Mouse (Mus musculus) gastrocnemius, adult 18-20 months (tissue): ENCODE data around the gene Ubtd1. TPM values are rescaled to one million over a fixed set of nuclear protein-coding genes. Genes with fewer than 3 reads are reported as not detected.
A peak's percentile ranks its signal among the peaks of the same experiment; 100 is the strongest.

Source experiments
- DNase-seq: peaks from one replicate; pipeline ENCODE4 v3.0.0; 2021; ENCODE audit warnings: low spot score
- total RNA-seq, 2 experiments: library from RNA; stranded (reverse); gene quantifications; 2 replicates each; pipeline ENCODE4 v1.2.3; 2021

Gene Ubtd1
- total RNA-seq, 2 experiments from 2014 or later = 15.5 to 17.3 TPM

GRCm38 (mm10) chr19:41992971-41993370 is 11.4 kb downstream of the Ubtd1 start:
- no peak for DNase-seq

- DNase-seq = peak; percentile 87
These were observed 11.9 kb downstream of the Ubtd1 start for GRCm38 (mm10) chr19:41993484-41993883.

GRCm38 (mm10) chr19:41994023-41994422 is 12.5 kb downstream of the Ubtd1 start:
- no peak for DNase-seq

GRCm38 (mm10) chr19:41995483-41995882 is 13.9 kb downstream of the Ubtd1 start:
- DNase-seq = no peak

- DNase-seq = no peak
These were observed 15.5 kb downstream of the Ubtd1 start for GRCm38 (mm10) chr19:41997090-41997489.

- no peak for DNase-seq
These were observed 17.4 kb downstream of the Ubtd1 start for GRCm38 (mm10) chr19:41998770-41999548.

GRCm38 (mm10) chr19:41999688-42000283 is 18.2 kb downstream of the Ubtd1 start:
- DNase-seq = no peak

- peak; percentile 30 for DNase-seq
These were observed 18.9 kb downstream of the Ubtd1 start for GRCm38 (mm10) chr19:42000446-42000958.

GRCm38 (mm10) chr19:42001253-42001980 is 19.9 kb downstream of the Ubtd1 start:
- no peak for DNase-seq

- no peak for DNase-seq
These were observed 22.7 kb downstream of the Ubtd1 start for GRCm38 (mm10) chr19:42004258-42004657.

GRCm38 (mm10) chr19:42005616-42006015 is 24.1 kb downstream of the Ubtd1 start:
- DNase-seq = no peak

GRCm38 (mm10) chr19:42006568-42006967 is 25.0 kb downstream of the Ubtd1 start:
- DNase-seq = no peak

GRCm38 (mm10) chr19:42008586-42008985 is 27.0 kb downstream of the Ubtd1 start:
- DNase-seq = no peak

GRCm38 (mm10) chr19:42009067-42009466 is 27.5 kb downstream of the Ubtd1 start:
- no peak for DNase-seq

- no peak for DNase-seq
These were observed 28.9 kb downstream of the Ubtd1 start for GRCm38 (mm10) chr19:42010436-42010835.

GRCm38 (mm10) chr19:42011123-42011522 is 29.6 kb downstream of the Ubtd1 start:
- DNase-seq = no peak

- DNase-seq = peak; percentile 76
These were observed 32.8 kb downstream of the Ubtd1 start for GRCm38 (mm10) chr19:42014231-42014825.

- DNase-seq = no peak
These were observed 33.4 kb downstream of the Ubtd1 start for GRCm38 (mm10) chr19:42015001-42015400.

- no peak for DNase-seq
These were observed 34.7 kb downstream of the Ubtd1 start for GRCm38 (mm10) chr19:42016251-42016650.

- DNase-seq = peak; percentile 67
These were observed 35.3 kb downstream of the Ubtd1 start for GRCm38 (mm10) chr19:42016840-42017239.

GRCm38 (mm10) chr19:42017399-42018247 is 36.1 kb downstream of the Ubtd1 start:
- peak; percentile 76 for DNase-seq
